In the genomic region with DNA sequence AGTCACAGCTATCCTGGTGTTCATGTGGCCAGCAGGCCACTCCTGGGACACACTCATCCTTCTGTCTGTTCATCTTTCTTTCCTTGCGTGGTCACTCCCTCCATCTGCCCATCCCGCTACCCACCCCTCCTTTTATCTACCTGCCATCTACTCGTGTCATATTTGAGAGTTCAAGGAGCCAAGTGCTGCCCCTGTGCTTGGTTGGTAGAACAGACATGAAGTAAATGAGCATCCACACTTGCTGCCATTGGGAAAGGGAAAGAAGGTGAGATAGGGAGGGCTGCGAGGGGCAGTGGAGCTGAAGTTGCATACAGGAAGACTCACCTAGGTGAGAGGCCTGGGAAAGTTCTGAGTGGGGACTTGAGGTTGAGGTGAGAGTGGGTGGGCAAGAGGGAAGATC, we compare ENCODE assay signal across 22 mouse cellular contexts. TPM values are rescaled to one million over a fixed set of nuclear protein-coding genes. Genes with fewer than 3 reads are reported as not detected.
DNase-seq lines count a peak whose midpoint lies in the region; ATAC-seq lines count a peak whose summit lies in the region.
"Had no signal": no experiment of that assay in that cellular context is flagged by ENCODE, and none has a peak within 500 bp of the region (broad histone marks: within the 10 kb centered on the region; RNA-seq: fewer than 3 reads in every experiment).

No protein-coding gene starts in this region.

- no peaks in the 10 kb centered on the region for H3K36me3 ChIP-seq in heart, embryonic 11.5 days (ENCODE audit: control insufficient read depth, insufficient read depth, low read length)
- H3K36me3 ChIP-seq in heart, embryonic 10.5 days: no peaks in the 10 kb centered on the region
- no peaks in the 10 kb centered on the region for H3K36me3 ChIP-seq in limb, embryonic 10.5 days
- H3K36me3 ChIP-seq: G1E had no signal

- 82% methylated on average over 4 of the region's 4 CpGs for WGBS in heart, embryonic 11.5 days (ENCODE audit: insufficient replicate concordance)
- 79% methylated on average over 4 of the region's 4 CpGs for WGBS in heart, embryonic 10.5 days
- 91% methylated on average over 4 of the region's 4 CpGs for WGBS in limb, embryonic 10.5 days

- H3K9ac ChIP-seq in heart, embryonic 11.5 days (ENCODE audit: low read depth, low read length): no peak overlapping the region

- H3K4me3 ChIP-seq in heart, embryonic 11.5 days (ENCODE audit: low read depth, low read length): no peak overlapping the region
- H3K4me3 ChIP-seq in heart, embryonic 10.5 days: no peak overlapping the region
- no peak overlapping the region for H3K4me3 ChIP-seq in limb, embryonic 10.5 days

- H3K27me3 ChIP-seq in heart, embryonic 11.5 days (ENCODE audit: control insufficient read depth, insufficient read depth, low read length): 0 out of 2 replicates have a peak, but pooled peaks cover under 1% of the 10 kb centered on the region
- H3K27me3 ChIP-seq in heart, embryonic 10.5 days (ENCODE audit: insufficient read depth, poor library complexity, severe bottlenecking): peaks cover 8% of the 10 kb centered on the region; the same call in 1 of the 2 replicates
- H3K27me3 ChIP-seq in limb, embryonic 10.5 days (ENCODE audit: low read depth, poor library complexity, severe bottlenecking): no peaks in the 10 kb centered on the region
- H3K27me3 ChIP-seq: CH12.LX had no signal

- no peak overlapping the region for H3K27ac ChIP-seq in heart, embryonic 11.5 days (ENCODE audit: low read depth, low read length)
- no peak overlapping the region for H3K27ac ChIP-seq in heart, embryonic 10.5 days
- H3K27ac ChIP-seq in limb, embryonic 10.5 days: no peak overlapping the region

- peak; percentile 79 for DNase-seq in heart, adult 11 months
- peak; percentile 67 for DNase-seq in heart, embryonic 10.5 days (ENCODE audit: low spot score)
- DNase-seq in heart, adult 8-10 months (ENCODE audit: low spot score): no peak
- DNase-seq in urinary bladder, adult 2 months (ENCODE audit: low spot score): peak; percentile 8
- DNase-seq in urinary bladder, adult 18-20 months (ENCODE audit: low spot score in 2 of 2): no peak
- peak; percentile 5 for DNase-seq in limb, embryonic 10.5 days (ENCODE audit: low spot score)
- no peak for DNase-seq in right cerebral cortex, postnatal 14 days
- DNase-seq: adrenal gland, adult 2 months; adrenal gland, adult 8-10 months; adrenal gland, postnatal 10 days; adrenal gland, postnatal 14 days; adrenal gland, postnatal 25 days; adrenal gland, postnatal 36 days; B cell, adult 2 months; cerebellum, adult 11 months; cerebellum, adult 11-12 months had no signal

- no peak for ATAC-seq in heart, embryonic 11.5 days (replicated peaks; ENCODE audit: insufficient number of reproducible peaks, low FRiP score, low TSS enrichment)
- ATAC-seq: activated CD4-positive, CD25-positive, alpha-beta regulatory T cell, adult 4 months; CD4-positive, CD25-positive, alpha-beta regulatory T cell, adult 4 months; Patski had no signal

- no peaks in the 10 kb centered on the region for H3K4me1 ChIP-seq in heart, embryonic 11.5 days (ENCODE audit: control insufficient read depth, insufficient read depth, low read length)
- H3K4me1 ChIP-seq in heart, embryonic 10.5 days: no peaks in the 10 kb centered on the region
- H3K4me1 ChIP-seq in limb, embryonic 10.5 days: no peaks in the 10 kb centered on the region

- no peaks in the 10 kb centered on the region for H3K9me3 ChIP-seq in heart, embryonic 11.5 days (replicated peaks; ENCODE audit: control insufficient read depth, low read length)
- H3K9me3 ChIP-seq in heart, embryonic 10.5 days: no peaks in the 10 kb centered on the region
- no peaks in the 10 kb centered on the region for H3K9me3 ChIP-seq in limb, embryonic 10.5 days (replicated peaks)
- H3K9me3 ChIP-seq: G1E had no signal

- H3K4me2 ChIP-seq in heart, embryonic 11.5 days: no peak overlapping the region

RNA-seq across cellular contexts. Expression of a gene that starts 28.6 kb away (rescaled TPM):
- 5.1 and 5.5 TPM in 2 replicates for polyA plus RNA-seq in heart, embryonic 11.5 days (2014; fragmentation: Nextera tagmentation; extraction: Ambion mirVana)
- polyA plus RNA-seq in heart, embryonic 10.5 days (2016; fragmentation: Nextera tagmentation; extraction: Ambion mirVana): 3.2 TPM in 2 replicates
- total RNA-seq in heart, adult 8-10 months (2022): 1 to 10 TPM in 2 of 4 experiments, under 1 TPM in 2; 0.54 to 1.5 (median 1.0) TPM
- polyA plus RNA-seq in urinary bladder, adult 2 months (2012; rRNA removed): 4.4 and 5.9 TPM in 2 replicates
- 3.4 and 5.0 TPM in 2 replicates for polyA plus RNA-seq in limb, embryonic 10.5 days (2016; fragmentation: Nextera tagmentation; extraction: Ambion mirVana)

RNA-seq across cellular contexts. Expression of a gene that starts 28.6 kb away (rescaled TPM):
- 33.2 and 38.6 TPM in 2 replicates for polyA plus RNA-seq in heart, embryonic 11.5 days (2014; fragmentation: Nextera tagmentation; extraction: Ambion mirVana)
- 29.8 and 32.8 TPM in 2 replicates for polyA plus RNA-seq in heart, embryonic 10.5 days (2016; fragmentation: Nextera tagmentation; extraction: Ambion mirVana)
- 10 to 100 TPM; 10.5 to 11.9 (median 11.0) TPM for total RNA-seq in heart, adult 8-10 months (2022)
- polyA plus RNA-seq in urinary bladder, adult 2 months (2012; rRNA removed): 40.8 and 55.5 TPM in 2 replicates
- 21.3 and 25.4 TPM in 2 replicates for polyA plus RNA-seq in limb, embryonic 10.5 days (2016; fragmentation: Nextera tagmentation; extraction: Ambion mirVana)

RNA-seq across cellular contexts. Expression of a gene that starts 46.7 kb away (rescaled TPM):
- 29.4 and 36.7 TPM in 2 replicates for polyA plus RNA-seq in heart, embryonic 11.5 days (2014; fragmentation: Nextera tagmentation; extraction: Ambion mirVana)
- 18.9 and 33.3 TPM in 2 replicates for polyA plus RNA-seq in heart, embryonic 10.5 days (2016; fragmentation: Nextera tagmentation; extraction: Ambion mirVana)
- total RNA-seq in heart, adult 8-10 months (2022): 10 to 100 TPM; 45.6 to 49.7 (median 47.5) TPM
- 47.1 and 55.6 TPM in 2 replicates for polyA plus RNA-seq in urinary bladder, adult 2 months (2012; rRNA removed)
- 31.0 and 32.2 TPM in 2 replicates for polyA plus RNA-seq in limb, embryonic 10.5 days (2016; fragmentation: Nextera tagmentation; extraction: Ambion mirVana)

Comparison
In these comparisons a context has a peak if more than half of its experiments do, and no peak if none do; other contexts are left out.
1. DNase-seq: peak in heart, adult 11 months (single experiment), heart, embryonic 10.5 days (single experiment), urinary bladder, adult 2 months (single experiment) and limb, embryonic 10.5 days (single experiment); none in heart, adult 8-10 months (single experiment), urinary bladder, adult 18-20 months (0 of 2) and right cerebral cortex, postnatal 14 days (single experiment).